Mouse (Mus musculus) liver, embryonic 15.5 days (tissue): ENCODE data around the gene Ripor1. TPM values are rescaled to one million over a fixed set of nuclear protein-coding genes. Genes with fewer than 3 reads are reported as not detected.
"Not testable (repeated sequence)": the region's sequence is repeated elsewhere in the genome, so short reads cannot be mapped to it uniquely, and the experiment has no call there.

Source experiments
- ATAC-seq: fragments of 200-750 bp; cut with Nextera tagmentation; 2 replicates; pipeline ENCODE4 v1.8.0; 2017; ENCODE audit warnings: moderate number of reproducible peaks, mild to moderate bottlenecking, moderate library complexity; ENCODE audit not compliant: insufficient read depth
- H3K27ac ChIP-seq: fragments of 300-500 bp; sonication (generic); replicated peaks from 2 replicates; pipeline ENCODE4 v1.5.1; 2015; ENCODE audit warnings: mild to moderate bottlenecking, inconsistent platforms
- H3K27me3 ChIP-seq: fragments of 300-500 bp; sonication (generic); 2 replicates; pipeline ENCODE4 v1.6.1; 2015; ENCODE audit warnings: mild to moderate bottlenecking, inconsistent platforms
- H3K36me3 ChIP-seq: fragments of 300-500 bp; sonication (generic); replicated peaks from 2 replicates; pipeline ENCODE4 v1.6.1; 2015; ENCODE audit warnings: moderate library complexity, mild to moderate bottlenecking, inconsistent platforms
- H3K4me1 ChIP-seq: fragments of 300-500 bp; sonication (generic); replicated peaks from 2 replicates; pipeline ENCODE4 v1.6.1; 2015; ENCODE audit warnings: inconsistent platforms
- H3K4me2 ChIP-seq: fragments of 300-500 bp; sonication (generic); 2 replicates; pipeline ENCODE4 v1.6.1; 2015; ENCODE audit warnings: moderate library complexity, mild to moderate bottlenecking, inconsistent platforms
- H3K4me3 ChIP-seq: fragments of 300-500 bp; sonication (generic); replicated peaks from 2 replicates; pipeline ENCODE4 v1.5.1; 2015; ENCODE audit warnings: mild to moderate bottlenecking, inconsistent platforms
- H3K9ac ChIP-seq: fragments of 300-500 bp; sonication (generic); 2 replicates; pipeline ENCODE4 v1.6.1; 2015; ENCODE audit warnings: moderate library complexity, mild to moderate bottlenecking, inconsistent platforms
- H3K9me3 ChIP-seq: fragments of 300-500 bp; sonication (generic); replicated peaks from 2 replicates; pipeline ENCODE4 v1.6.1; 2016; ENCODE audit warnings: inconsistent platforms
- WGBS: fragments of 180-500 bp; shearing (Covaris S2); methylation state at CpG from one replicate; pipeline ENCODE4 v1.1.7; 2015; ENCODE audit warnings: mixed read lengths; ENCODE audit not compliant: insufficient replicate concordance; 5-methylcytosine and 5-hydroxymethylcytosine counted together
- polyA plus RNA-seq: library from polyadenylated mRNA; unstranded; fragments of >200 nt; fragmentation: Nextera tagmentation; extraction: Ambion mirVana; gene quantifications from 2 replicates; pipeline ENCODE4 v1.2.1, GENCODE M21; 2015

The Ripor1 gene
- polyA plus RNA-seq, 1 experiment from 2014 or later: 7.2 TPM

DNA sequence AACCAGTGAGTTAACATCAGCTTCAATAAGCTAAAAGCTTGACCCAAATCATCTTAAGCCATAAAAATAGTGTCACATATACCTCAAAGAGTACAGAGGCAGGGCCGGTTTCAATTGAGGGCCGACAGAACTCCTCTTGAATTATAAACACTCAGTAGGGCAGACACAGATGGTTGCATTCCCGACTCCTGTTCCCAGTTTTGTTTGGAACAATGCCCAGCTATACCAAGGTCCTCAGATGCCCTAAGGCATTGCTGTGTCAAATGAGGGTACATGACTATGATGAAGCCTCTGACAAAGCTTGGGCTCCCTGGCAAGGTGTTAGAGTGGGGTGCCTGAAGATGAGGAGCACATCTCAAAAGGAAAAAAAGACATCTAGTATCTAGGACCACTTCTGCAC, 29.5 kb upstream of the Ripor1 start:
- H3K36me3 ChIP-seq: no peaks in the 10 kb centered on the region
- no peaks in the 10 kb centered on the region for H3K27me3 ChIP-seq
- H3K9me3 ChIP-seq: no peaks in the 10 kb centered on the region
- no peak overlapping the region for H3K27ac ChIP-seq
- 73% methylated on average over 3 of the region's 3 CpGs for WGBS
- no peak overlapping the region for H3K4me3 ChIP-seq
- no peak overlapping the region for H3K9ac ChIP-seq
- ATAC-seq: no peak
- H3K4me2 ChIP-seq: no peak overlapping the region
- no peaks in the 10 kb centered on the region for H3K4me1 ChIP-seq

DNA sequence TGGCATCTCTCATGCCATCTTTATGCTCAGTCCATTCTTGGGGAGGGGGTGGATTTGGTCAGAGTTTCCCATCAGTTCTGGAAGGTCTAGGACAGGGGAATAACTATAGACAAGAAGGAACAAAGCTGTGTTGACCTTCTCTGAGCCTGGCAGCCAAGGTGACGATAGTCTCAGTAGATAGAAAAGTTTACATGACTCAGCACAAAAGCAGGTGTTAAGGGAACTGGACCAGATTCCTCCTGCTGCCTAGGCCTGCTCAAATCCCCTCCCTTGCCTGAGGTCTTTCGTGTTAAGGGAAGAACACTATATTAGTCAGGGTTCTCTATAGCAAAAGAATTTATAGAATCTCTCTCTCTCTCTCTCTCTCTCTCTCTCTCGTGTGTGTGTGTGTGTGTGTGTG, 25.3 kb upstream of the Ripor1 start:
- Histone ChIP-seq H3K9me3 (no peaks in the 10 kb centered on the region), H3K27ac (no peak overlapping the region), H3K4me1 (no peaks in the 10 kb centered on the region), H3K4me3 (no peak overlapping the region), H3K4me2 (no peak overlapping the region), H3K27me3 (no peaks in the 10 kb centered on the region), H3K9ac (no peak overlapping the region), H3K36me3 (no peaks in the 10 kb centered on the region)
- no peak for ATAC-seq
- WGBS: 32% methylated on average over 3 of the region's 3 CpGs

DNA sequence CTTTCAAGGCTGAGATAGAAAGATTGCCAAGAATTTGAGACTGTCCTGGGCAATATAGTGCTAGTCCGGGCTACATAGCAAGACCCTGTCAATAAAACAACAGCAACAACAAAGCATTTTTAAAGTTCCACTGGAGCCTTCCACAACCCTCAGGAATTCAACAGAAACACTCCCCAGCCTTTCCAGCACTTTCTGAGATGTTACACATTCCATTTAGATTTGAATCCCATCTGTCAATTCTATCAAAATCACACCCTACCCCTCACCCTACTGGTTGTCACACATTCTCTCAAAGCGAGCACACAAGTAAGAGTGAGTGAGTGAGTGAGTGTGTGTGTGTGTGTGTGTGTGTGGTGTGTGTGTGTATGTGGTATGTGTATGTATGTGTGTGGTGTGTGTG, 12.6 kb upstream of the Ripor1 start:
- Histone ChIP-seq H3K4me2 (no peak overlapping the region), H3K27ac (no peak overlapping the region), H3K4me1 (peaks cover 20% of the 10 kb centered on the region), H3K4me3 (no peak overlapping the region), H3K27me3 (peaks cover 17% of the 10 kb centered on the region), H3K36me3 (no peaks in the 10 kb centered on the region), H3K9ac (no peak overlapping the region), H3K9me3 (no peaks in the 10 kb centered on the region)
- 70% methylated on average over 2 of the region's 2 CpGs for WGBS
- ATAC-seq: no peak

GRCm38 (mm10) chr8:105593859-105594258, 11.2 kb upstream of the Ripor1 start:
- H3K27ac ChIP-seq: no peak overlapping the region
- peaks cover 17% of the 10 kb centered on the region for H3K27me3 ChIP-seq
- no peak for ATAC-seq
- H3K4me1 ChIP-seq: peaks cover 20% of the 10 kb centered on the region
- no peak overlapping the region for H3K4me2 ChIP-seq
- H3K4me3 ChIP-seq: no peak overlapping the region
- H3K36me3 ChIP-seq: no peaks in the 10 kb centered on the region
- no peak overlapping the region for H3K9ac ChIP-seq
- H3K9me3 ChIP-seq: no peaks in the 10 kb centered on the region
- whole genome bisulfite sequencing: 32% methylated on average over 15 of the region's 15 CpGs

- Histone ChIP-seq H3K27ac (no peak overlapping the region), H3K4me2 (no peak overlapping the region), H3K9ac (no peak overlapping the region), H3K36me3 (no peaks in the 10 kb centered on the region), H3K4me1 (peaks cover 20% of the 10 kb centered on the region), H3K4me3 (no peak overlapping the region), H3K9me3 (no peaks in the 10 kb centered on the region), H3K27me3 (peaks cover 17% of the 10 kb centered on the region)
- 63% methylated on average over 18 of the region's 18 CpGs for WGBS
- ATAC-seq: no peak
Observed at GRCm38 (mm10) chr8:105594451-105595242, 10.4 kb upstream of the Ripor1 start.

GRCm38 (mm10) chr8:105596362-105597034, 8.6 kb upstream of the Ripor1 start:
- H3K4me1 ChIP-seq: peaks cover 20% of the 10 kb centered on the region
- 3% methylated on average over 14 of the region's 14 CpGs for WGBS
- H3K9me3 ChIP-seq: no peaks in the 10 kb centered on the region
- peaks cover 17% of the 10 kb centered on the region for H3K27me3 ChIP-seq
- ATAC-seq: peak; percentile 75
- no peak overlapping the region for H3K9ac ChIP-seq
- peak overlapping the region; percentile 68 for H3K4me2 ChIP-seq
- H3K36me3 ChIP-seq: no peaks in the 10 kb centered on the region
- no peak overlapping the region for H3K27ac ChIP-seq
- H3K4me3 ChIP-seq: peak overlapping the region; percentile 40

DNA sequence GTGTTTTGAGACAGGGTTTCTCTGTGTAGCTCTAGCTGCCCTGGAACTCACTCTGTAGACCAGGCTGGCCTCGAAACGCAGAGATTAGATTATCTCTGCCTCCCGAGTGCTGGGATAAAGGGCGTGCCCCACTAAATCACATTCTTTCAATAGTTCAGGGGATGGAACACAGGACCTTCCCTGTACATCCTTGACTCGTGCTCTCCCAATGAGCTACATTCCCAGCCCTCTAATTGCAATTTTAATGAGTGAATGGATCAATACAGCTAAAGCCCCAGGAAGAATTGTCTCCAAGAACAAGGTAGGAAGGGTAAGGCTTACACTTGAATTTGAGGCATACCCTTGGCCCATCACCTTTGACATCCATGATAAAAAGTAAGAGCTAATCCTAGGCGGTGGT, 6.3 kb upstream of the Ripor1 start:
- Histone ChIP-seq H3K4me2 (no peak overlapping the region), H3K9ac (no peak overlapping the region), H3K9me3 (no peaks in the 10 kb centered on the region), H3K27me3 (peaks cover 14% of the 10 kb centered on the region), H3K4me3 (no peak overlapping the region), H3K27ac (no peak overlapping the region), H3K4me1 (peaks cover 18% of the 10 kb centered on the region), H3K36me3 (no peaks in the 10 kb centered on the region)
- no peak for ATAC-seq
- WGBS: 45% methylated on average over 6 of the region's 6 CpGs

- H3K36me3 ChIP-seq: no peaks in the 10 kb centered on the region
- H3K9me3 ChIP-seq: no peaks in the 10 kb centered on the region
- no peak overlapping the region for H3K4me2 ChIP-seq
- ATAC-seq: no peak
- H3K4me1 ChIP-seq: peaks cover 33% of the 10 kb centered on the region
- no peak overlapping the region for H3K4me3 ChIP-seq
- WGBS: 76% methylated on average over 5 of the region's 5 CpGs
- peaks cover 11% of the 10 kb centered on the region; the same call in 1 of the 2 replicates for H3K27me3 ChIP-seq
- H3K9ac ChIP-seq: no peak overlapping the region
- no peak overlapping the region for H3K27ac ChIP-seq
Observed at GRCm38 (mm10) chr8:105601301-105601700, 3.8 kb upstream of the Ripor1 start.

DNA sequence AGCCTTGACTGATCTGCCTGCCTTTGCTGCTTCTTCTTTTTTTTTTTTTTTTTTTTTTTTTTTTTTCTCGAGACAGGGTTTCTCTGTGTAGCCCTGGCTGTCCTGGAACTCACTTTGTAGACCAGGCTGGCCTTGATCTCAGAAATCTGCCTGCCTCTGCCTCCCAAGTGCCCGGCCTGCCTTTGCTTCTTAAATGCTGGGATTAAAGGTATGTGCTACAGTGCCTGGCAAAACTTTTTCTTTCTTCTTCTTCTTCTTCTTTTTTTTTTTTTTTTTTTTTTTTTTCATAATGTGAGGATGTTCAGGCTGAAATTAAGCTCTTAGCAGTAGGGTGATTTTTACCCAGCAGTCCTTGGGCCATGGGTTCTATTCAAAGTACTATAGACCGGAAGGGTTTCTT, 2.5 kb upstream of the Ripor1 start:
- H3K9me3 ChIP-seq, H3K9ac ChIP-seq, H3K4me2 ChIP-seq, H3K36me3 ChIP-seq, H3K27ac ChIP-seq, ATAC-seq, H3K4me3 ChIP-seq: not testable (repeated sequence)
- Histone ChIP-seq H3K4me1 (peaks cover 36% of the 10 kb centered on the region), H3K27me3 (peaks cover 11% of the 10 kb centered on the region; the same call in 1 of the 2 replicates)
- 66% methylated on average over 2 of the region's 3 CpGs for WGBS

GRCm38 (mm10) chr8:105605491-105606188, 585 bp downstream of the Ripor1 start:
- peak overlapping the region; percentile 99 for H3K4me2 ChIP-seq
- H3K27ac ChIP-seq: peak overlapping the region; percentile 81
- H3K9me3 ChIP-seq: no peaks in the 10 kb centered on the region
- WGBS: under 1% methylated on average over 39 of the region's 39 CpGs
- H3K27me3 ChIP-seq: peaks cover 11% of the 10 kb centered on the region; the same call in 1 of the 2 replicates
- H3K4me3 ChIP-seq: peak overlapping the region; percentile 73
- H3K36me3 ChIP-seq: no peaks in the 10 kb centered on the region
- ATAC-seq: peak; percentile 54
- H3K9ac ChIP-seq: peak overlapping the region; percentile 81
- peaks cover 66% of the 10 kb centered on the region for H3K4me1 ChIP-seq
